Mouse (Mus musculus): ENCODE measurements around the gene Lyst. TPM values are rescaled to one million over a fixed set of nuclear protein-coding genes. Genes with fewer than 3 reads are reported as not detected.

The Lyst gene
- polyA plus RNA-seq, 1 experiment from 2014 or later: 4.9 TPM

DNA sequence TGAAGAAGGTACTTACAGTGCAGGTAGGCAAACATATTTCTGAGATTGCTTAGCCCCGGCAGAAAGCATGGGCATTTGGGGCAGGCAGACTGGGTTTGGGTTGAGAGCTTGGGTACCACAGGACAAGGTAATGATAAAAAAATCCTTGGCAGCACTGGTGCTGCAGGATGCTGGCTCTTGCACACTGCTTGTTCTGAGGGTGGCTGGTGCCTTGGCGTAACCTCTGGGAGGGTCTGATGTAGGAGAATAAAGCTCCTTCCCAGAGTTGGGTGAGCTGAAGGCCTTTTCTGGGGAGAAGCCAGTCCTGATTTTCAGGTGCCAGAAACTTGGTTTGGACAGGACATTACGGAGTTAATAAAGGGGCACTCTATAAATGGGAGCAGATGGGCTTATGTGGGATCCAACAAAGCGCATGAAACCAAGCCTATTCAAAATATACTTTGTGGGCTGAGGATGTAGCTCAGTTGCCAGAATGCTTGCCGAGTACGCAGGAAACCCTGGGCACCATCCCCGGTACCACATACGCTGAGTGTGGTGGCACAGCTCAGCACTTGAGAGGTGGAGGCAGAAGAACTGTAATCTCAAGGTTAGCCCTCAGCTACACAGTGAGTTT, 15.8 kb upstream of the Lyst start:
- H3K4me1 ChIP-seq (replicated peaks): peaks cover 21% of the 10 kb centered on the region
- no peak overlapping the region for H3K4me2 ChIP-seq
- H3K9ac ChIP-seq: no peak overlapping the region
- no peak overlapping the region for H3K4me3 ChIP-seq
- no peaks in the 10 kb centered on the region for H3K36me3 ChIP-seq
- no peaks in the 10 kb centered on the region; the same call in 1 of the 2 replicates for H3K9me3 ChIP-seq (replicated peaks)
- no peaks in the 10 kb centered on the region for H3K27me3 ChIP-seq (replicated peaks)
- H3K27ac ChIP-seq (ENCODE audit: poor library complexity, severe bottlenecking): no peak overlapping the region
- ATAC-seq (ENCODE audit: insufficient number of reproducible peaks, low FRiP score): no peak
- 83% methylated on average over 8 of the region's 8 CpGs for WGBS

DNA sequence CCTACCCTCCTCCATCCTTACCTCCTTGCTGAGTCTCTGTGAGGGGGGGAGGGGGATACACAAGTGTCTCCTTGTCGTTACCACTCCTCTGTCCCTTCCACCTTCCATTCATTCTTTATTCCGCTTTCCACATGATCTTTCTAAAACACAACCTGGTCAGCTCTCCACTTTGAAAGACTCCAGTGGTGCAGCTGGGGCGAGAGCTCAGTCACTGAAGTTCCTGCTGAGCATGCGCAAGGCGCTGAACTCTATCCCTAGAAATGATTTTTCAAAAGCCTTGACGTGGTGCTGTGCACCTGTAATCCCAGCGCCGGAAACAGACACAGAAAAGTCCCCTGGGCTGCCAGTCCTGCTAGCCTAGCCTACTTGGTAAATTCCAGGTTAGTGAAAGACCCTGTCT, 15.1 kb upstream of the Lyst start:
- Histone ChIP-seq H3K27me3 (replicated peaks) (no peaks in the 10 kb centered on the region), H3K4me2 (no peak overlapping the region), H3K36me3 (no peaks in the 10 kb centered on the region), H3K27ac (ENCODE audit: poor library complexity, severe bottlenecking) (no peak overlapping the region), H3K9ac (no peak overlapping the region), H3K9me3 (replicated peaks) (no peaks in the 10 kb centered on the region; the same call in 1 of the 2 replicates), H3K4me1 (replicated peaks) (peaks cover 22% of the 10 kb centered on the region), H3K4me3 (no peak overlapping the region)
- WGBS: 72% methylated on average over 8 of the region's 8 CpGs
- ATAC-seq (ENCODE audit: insufficient number of reproducible peaks, low FRiP score): no peak

DNA sequence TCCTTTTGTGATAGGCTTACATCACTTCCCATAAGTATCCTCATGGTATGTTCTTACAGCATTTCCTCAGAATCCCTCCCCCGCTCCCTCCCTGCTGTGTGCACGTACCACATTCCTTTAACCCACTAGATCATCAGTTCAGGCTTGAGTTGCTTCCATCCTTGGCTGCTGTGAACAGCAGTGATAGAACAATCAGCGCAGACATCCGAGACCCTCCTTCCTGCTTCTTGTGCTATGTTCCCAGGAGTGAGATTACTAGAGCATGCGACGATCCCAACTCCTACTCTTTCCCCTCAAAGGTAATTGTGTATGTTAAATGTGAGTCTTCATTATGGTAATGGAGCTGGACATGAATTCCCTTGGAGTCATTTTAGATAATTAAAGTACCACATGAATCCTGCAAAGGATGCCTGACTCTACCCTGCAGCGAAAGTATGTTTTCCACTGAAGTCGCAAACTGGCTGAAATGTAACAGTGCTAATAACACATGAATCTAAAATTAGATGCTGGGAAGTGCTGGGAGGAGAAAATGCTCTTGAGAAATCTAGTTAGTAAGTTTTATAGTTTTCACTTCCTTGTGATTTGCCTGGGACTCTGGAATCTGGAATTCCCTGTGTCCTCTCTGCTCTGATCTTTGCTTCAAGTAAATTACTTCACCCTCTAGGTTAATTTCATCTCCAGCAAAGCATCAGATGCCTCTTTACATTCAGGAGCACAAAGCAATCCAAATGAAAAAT, 13.6 kb upstream of the Lyst start:
- no peaks in the 10 kb centered on the region for H3K36me3 ChIP-seq
- H3K4me3 ChIP-seq: no peak overlapping the region
- WGBS: 35% methylated on average over 8 of the region's 8 CpGs
- H3K4me1 ChIP-seq (replicated peaks): peaks cover 22% of the 10 kb centered on the region
- no peak overlapping the region for H3K27ac ChIP-seq (ENCODE audit: poor library complexity, severe bottlenecking)
- 0 out of 2 replicates have a peak, but pooled peaks have one; percentile 55 for ATAC-seq (ENCODE audit: insufficient number of reproducible peaks, low FRiP score)
- H3K9me3 ChIP-seq (replicated peaks): no peaks in the 10 kb centered on the region; the same call in 1 of the 2 replicates
- no peak overlapping the region for H3K9ac ChIP-seq
- no peak overlapping the region for H3K4me2 ChIP-seq
- no peaks in the 10 kb centered on the region for H3K27me3 ChIP-seq (replicated peaks)

DNA sequence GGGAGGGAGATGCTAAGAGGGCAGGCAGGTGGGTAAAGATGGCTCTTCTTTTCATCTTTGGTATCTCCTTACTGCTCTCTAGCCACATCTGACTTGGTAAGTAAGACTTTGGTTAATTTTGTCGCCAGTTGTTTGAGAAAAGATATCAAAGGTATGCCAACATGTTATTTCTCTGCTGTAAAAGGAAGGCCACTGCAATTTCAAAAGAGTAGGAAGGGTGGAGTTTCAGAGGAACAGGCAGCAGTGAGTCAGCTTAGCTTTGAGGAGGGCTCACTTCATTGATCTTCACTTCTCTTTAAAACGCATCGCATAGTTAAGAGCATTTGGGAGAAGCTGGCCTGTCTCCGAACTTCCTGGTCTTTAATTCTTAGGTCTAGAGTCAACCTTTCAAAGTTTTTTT, 8.2 kb upstream of the Lyst start:
- no peak overlapping the region for H3K27ac ChIP-seq (ENCODE audit: poor library complexity, severe bottlenecking)
- no peak overlapping the region for H3K4me3 ChIP-seq
- 57% methylated on average over 4 of the region's 4 CpGs for WGBS
- H3K9me3 ChIP-seq (replicated peaks): no peaks in the 10 kb centered on the region; the same call in 1 of the 2 replicates
- no peak overlapping the region for H3K9ac ChIP-seq
- H3K4me2 ChIP-seq: no peak overlapping the region
- ATAC-seq (ENCODE audit: insufficient number of reproducible peaks, low FRiP score): no peak
- H3K27me3 ChIP-seq (replicated peaks): no peaks in the 10 kb centered on the region
- no peaks in the 10 kb centered on the region for H3K36me3 ChIP-seq
- H3K4me1 ChIP-seq (replicated peaks): peaks cover 8% of the 10 kb centered on the region

DNA sequence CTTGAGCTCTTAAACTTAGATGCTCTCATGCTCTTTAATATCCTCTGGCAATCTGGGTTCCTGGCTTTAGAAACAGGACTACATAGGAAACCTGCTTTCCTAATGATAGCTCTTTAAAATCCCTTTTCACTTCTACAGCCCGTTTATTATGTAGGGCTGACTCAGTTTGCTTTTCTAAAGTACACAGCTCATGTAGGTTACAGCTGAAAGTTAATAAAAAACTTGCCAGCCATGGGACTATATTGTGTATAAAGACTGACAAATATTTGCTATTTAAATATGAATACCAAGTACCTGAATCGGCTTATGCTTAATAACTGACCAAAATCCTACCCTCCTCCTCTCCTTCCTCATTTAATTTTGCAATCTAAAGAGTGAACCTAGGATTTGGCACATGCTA, 6.7 kb upstream of the Lyst start:
- no peak for ATAC-seq (ENCODE audit: insufficient number of reproducible peaks, low FRiP score)
- H3K4me2 ChIP-seq: no peak overlapping the region
- 72% methylated on average over 2 of the region's 2 CpGs for WGBS

DNA sequence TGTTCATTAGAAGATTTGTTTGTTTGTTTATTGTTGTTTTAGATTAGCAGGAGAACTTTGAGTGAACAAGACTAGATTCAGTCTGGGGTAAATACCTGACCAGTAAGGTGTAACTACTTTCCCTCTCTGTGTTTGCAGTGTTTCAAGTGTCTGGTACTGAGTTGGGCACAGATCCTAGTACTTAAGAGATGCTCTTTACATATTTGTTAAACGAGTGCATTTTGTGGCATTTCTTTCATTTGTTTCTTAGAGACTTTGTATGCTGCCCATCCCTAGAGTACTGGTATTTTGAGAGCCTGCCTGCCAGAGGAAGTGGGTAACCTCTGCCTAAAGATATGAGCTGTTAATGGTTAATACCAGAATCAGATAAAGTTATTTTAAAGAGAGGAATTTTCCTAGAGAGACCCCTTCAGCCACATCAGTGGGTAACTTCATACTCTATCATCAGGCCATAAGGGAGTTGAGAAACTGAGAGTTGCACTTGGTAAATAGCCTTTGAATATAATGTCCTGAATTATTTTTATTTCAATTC, 2.5 kb upstream of the Lyst start:
- peaks cover 7% of the 10 kb centered on the region for H3K4me1 ChIP-seq (replicated peaks)
- no peaks in the 10 kb centered on the region for H3K27me3 ChIP-seq (replicated peaks)
- H3K9me3 ChIP-seq (replicated peaks): no peaks in the 10 kb centered on the region
- no peak overlapping the region for H3K9ac ChIP-seq
- no peak overlapping the region for H3K4me2 ChIP-seq
- H3K27ac ChIP-seq (ENCODE audit: poor library complexity, severe bottlenecking): no peak overlapping the region
- no peaks in the 10 kb centered on the region for H3K36me3 ChIP-seq
- no peak overlapping the region for H3K4me3 ChIP-seq
- WGBS: 62% methylated on average over 1 of the region's 1 CpGs
- ATAC-seq (ENCODE audit: insufficient number of reproducible peaks, low FRiP score): no peak

More for the DNA sequence above, 6.7 kb upstream of the Lyst start:
- peaks cover 6% of the 10 kb centered on the region for H3K4me1 ChIP-seq (replicated peaks)
- no peaks in the 10 kb centered on the region for H3K36me3 ChIP-seq
- H3K27me3 ChIP-seq (replicated peaks): no peaks in the 10 kb centered on the region
- no peak overlapping the region for H3K9ac ChIP-seq
- no peak overlapping the region for H3K27ac ChIP-seq (ENCODE audit: poor library complexity, severe bottlenecking)
- no peaks in the 10 kb centered on the region; the same call in 1 of the 2 replicates for H3K9me3 ChIP-seq (replicated peaks)
- H3K4me3 ChIP-seq: no peak overlapping the region

DNA sequence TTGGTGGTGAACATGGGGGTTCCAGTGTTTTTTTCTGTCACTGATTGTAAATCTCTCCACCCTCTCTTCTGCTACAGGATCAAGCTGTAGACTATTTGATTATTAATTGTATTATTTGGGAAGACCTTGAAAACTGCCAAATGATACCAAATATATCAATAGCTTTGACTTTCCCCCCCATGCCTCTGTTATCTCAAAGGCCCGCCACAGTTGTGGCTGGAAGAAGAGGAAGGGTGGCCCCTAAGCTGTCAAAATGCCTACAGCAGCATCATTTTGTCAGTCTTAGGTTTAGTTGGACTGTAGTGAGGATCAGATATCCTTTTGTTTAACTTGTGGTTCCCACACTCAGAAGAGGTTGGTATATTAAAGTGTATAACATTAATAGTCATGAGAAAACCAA, 1.7 kb upstream of the Lyst start:
- no peak overlapping the region for H3K4me2 ChIP-seq
- no peak overlapping the region for H3K27ac ChIP-seq (ENCODE audit: poor library complexity, severe bottlenecking)
- no peak overlapping the region for H3K9ac ChIP-seq
- peaks cover 7% of the 10 kb centered on the region for H3K4me1 ChIP-seq (replicated peaks)
- no peak for ATAC-seq (ENCODE audit: insufficient number of reproducible peaks, low FRiP score)
- H3K9me3 ChIP-seq (replicated peaks): no peaks in the 10 kb centered on the region
- 86% methylated on average over 1 of the region's 1 CpGs for WGBS
- H3K4me3 ChIP-seq: no peak overlapping the region
- no peaks in the 10 kb centered on the region for H3K27me3 ChIP-seq (replicated peaks)
- no peaks in the 10 kb centered on the region for H3K36me3 ChIP-seq

DNA sequence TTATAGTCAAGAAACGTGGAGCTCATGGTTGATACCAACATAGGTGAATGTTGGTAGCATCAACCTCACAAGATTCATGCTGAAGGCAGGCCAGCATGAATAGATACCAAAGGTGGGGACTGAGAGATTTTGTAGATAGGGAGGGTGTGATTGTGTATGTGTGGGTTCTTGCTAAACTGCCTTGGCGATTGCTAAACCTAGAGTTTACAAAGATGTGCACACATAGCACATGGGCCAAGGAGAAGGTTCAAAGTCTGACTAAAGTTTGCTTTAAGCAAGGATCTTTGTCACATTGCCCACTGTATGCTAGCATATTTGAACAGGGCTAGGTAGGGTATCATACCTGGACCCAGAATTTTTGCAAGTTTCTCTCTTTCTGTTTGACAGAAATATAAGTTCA, 1.2 kb upstream of the Lyst start:
- Histone ChIP-seq H3K4me1 (replicated peaks) (peaks cover 7% of the 10 kb centered on the region), H3K27ac (ENCODE audit: poor library complexity, severe bottlenecking) (no peak overlapping the region), H3K4me3 (no peak overlapping the region), H3K9ac (no peak overlapping the region), H3K36me3 (no peaks in the 10 kb centered on the region), H3K27me3 (replicated peaks) (no peaks in the 10 kb centered on the region), H3K4me2 (no peak overlapping the region), H3K9me3 (replicated peaks) (no peaks in the 10 kb centered on the region)
- 82% methylated on average over 2 of the region's 2 CpGs for WGBS
- ATAC-seq (ENCODE audit: insufficient number of reproducible peaks, low FRiP score): no peak

DNA sequence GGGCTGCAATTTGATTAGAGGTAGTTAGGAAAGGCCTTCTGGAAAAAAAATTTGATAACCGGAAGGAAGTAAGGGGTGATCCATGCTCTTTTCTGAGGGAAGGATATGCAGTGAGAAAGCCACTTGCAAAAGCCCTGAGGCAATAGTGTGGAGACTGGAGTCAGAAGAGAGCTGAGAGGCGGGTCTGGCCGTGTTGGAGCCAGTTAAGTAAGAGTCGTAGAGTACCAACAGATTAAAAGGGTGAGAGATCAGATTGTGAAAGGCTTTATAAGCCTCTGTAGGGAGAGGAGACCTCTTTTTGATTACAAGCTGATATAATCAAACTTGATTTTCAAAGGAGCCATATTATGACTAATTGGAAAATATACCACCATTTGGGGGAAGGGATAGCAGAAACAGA, 1.7 kb downstream of the Lyst start:
- ATAC-seq (ENCODE audit: insufficient number of reproducible peaks, low FRiP score): no peak
- Histone ChIP-seq H3K4me2 (no peak overlapping the region), H3K9ac (no peak overlapping the region), H3K27ac (ENCODE audit: poor library complexity, severe bottlenecking) (no peak overlapping the region), H3K27me3 (replicated peaks) (no peaks in the 10 kb centered on the region), H3K36me3 (no peaks in the 10 kb centered on the region), H3K9me3 (replicated peaks) (no peaks in the 10 kb centered on the region), H3K4me3 (no peak overlapping the region), H3K4me1 (replicated peaks) (peaks cover 7% of the 10 kb centered on the region)
- WGBS: 46% methylated on average over 4 of the region's 4 CpGs

DNA sequence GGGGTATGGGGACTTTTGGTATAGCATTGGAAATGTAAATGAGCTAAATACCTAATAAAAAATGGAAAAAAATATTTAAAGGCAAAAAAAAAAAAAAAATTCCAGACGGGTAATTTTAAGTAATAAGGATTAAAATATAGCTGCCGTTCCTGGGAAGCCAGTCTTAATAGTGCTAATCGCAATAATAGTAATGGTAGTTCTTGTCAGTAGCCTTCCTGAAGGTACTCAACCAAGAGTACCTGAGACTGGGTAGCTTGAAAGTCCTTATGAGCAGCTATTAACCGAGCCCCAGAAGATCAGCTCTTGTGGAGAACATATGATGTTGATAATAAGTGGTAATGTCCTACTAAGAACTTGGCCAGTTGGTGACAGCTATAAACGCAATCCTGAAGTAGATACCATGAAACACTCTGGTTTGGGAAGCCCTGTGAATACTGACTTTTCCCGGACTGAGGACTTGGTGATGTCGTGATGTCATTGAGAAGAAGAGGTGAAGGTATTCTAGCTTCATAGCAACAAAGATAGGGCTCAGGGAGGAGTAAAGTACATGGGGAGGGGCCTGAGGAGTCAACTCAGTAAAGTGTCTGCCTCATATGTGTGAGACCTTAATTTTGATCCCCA, 6.3 kb downstream of the Lyst start:
- no peak overlapping the region for H3K9ac ChIP-seq
- no peaks in the 10 kb centered on the region for H3K27me3 ChIP-seq (replicated peaks)
- no peak overlapping the region for H3K4me2 ChIP-seq
- no peaks in the 10 kb centered on the region for H3K36me3 ChIP-seq
- peaks cover 3% of the 10 kb centered on the region; the same call in 1 of the 2 replicates for H3K4me1 ChIP-seq (replicated peaks)
- ATAC-seq (ENCODE audit: insufficient number of reproducible peaks, low FRiP score): no peak
- 85% methylated on average over 7 of the region's 7 CpGs for WGBS
- no peak overlapping the region for H3K27ac ChIP-seq (ENCODE audit: poor library complexity, severe bottlenecking)
- H3K9me3 ChIP-seq (replicated peaks): no peaks in the 10 kb centered on the region
- no peak overlapping the region for H3K4me3 ChIP-seq

DNA sequence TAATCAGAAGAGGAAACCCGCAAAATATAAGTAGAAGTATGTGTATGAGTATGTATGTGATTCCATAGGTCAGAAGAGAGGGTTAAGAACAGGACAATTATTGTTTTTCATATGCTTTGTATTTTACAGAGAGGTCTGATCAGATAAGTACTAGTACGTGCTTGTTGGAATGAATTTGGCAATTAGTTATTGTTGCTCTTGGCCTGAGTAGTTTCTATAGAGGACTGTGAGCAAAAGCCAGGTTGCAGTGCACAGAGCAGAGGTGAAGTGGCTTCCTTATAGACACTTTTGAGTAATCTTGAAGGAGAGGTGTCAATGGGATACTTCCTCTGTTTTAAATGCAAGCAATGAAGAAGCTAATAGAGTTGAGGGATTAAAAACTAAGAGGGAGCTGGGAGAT, 7.7 kb downstream of the Lyst start:
- Histone ChIP-seq H3K27me3 (replicated peaks) (no peaks in the 10 kb centered on the region), H3K36me3 (no peaks in the 10 kb centered on the region), H3K4me3 (no peak overlapping the region), H3K9ac (no peak overlapping the region), H3K4me1 (replicated peaks) (0 out of 2 replicates have a peak, but pooled peaks cover 2% of the 10 kb centered on the region), H3K9me3 (replicated peaks) (no peaks in the 10 kb centered on the region), H3K4me2 (no peak overlapping the region), H3K27ac (ENCODE audit: poor library complexity, severe bottlenecking) (no peak overlapping the region)
- WGBS: 61% methylated on average over 2 of the region's 2 CpGs
- no peak for ATAC-seq (ENCODE audit: insufficient number of reproducible peaks, low FRiP score)
